Mouse (Mus musculus) spleen, adult 2 months (tissue): ENCODE measurements around the gene Larp4b.

Experiments used
- CTCF ChIP-seq: fragments of 200-500 bp; IDR thresholded peaks from 2 replicates; pipeline ENCODE4 v1.5.1; 2011; ENCODE audit warnings: mild to moderate bottlenecking, inconsistent platforms; ENCODE audit not compliant: insufficient read depth, insufficient read length, insufficient replicate concordance; ENCODE audit errors: extremely low read depth
- POLR2A ChIP-seq: fragments of 200-500 bp; IDR thresholded peaks from 2 replicates; pipeline ENCODE4 v1.6.1; 2011; ENCODE audit warnings: low read depth, low read length, inconsistent platforms

DNA sequence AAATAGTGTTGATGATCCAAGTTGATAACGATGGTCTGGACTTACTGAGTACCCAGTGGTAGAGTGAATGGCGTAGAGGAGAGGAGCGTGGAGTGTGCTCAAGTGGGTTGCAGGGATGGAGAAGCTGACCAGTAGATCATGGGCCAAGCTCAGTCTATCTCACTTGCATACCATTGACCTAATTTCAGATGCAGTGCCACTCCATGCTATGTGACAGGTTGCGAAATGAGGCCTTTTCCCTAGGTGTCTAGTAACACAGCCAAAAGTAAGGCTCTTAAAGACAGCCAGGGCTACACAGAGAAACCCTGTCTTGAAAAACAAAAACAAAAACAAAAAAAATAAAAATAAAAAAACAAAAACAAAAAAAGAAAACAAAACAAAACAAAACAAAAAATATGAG, 35.0 kb upstream of the Larp4b start:
- no peak for TF ChIP-seq CTCF
- TF ChIP-seq POLR2A = no peak
